Mouse (Mus musculus): ENCODE results near the gene Tmem86b. TPM values are rescaled to one million over a fixed set of nuclear protein-coding genes. Genes with fewer than 3 reads are reported as not detected.

Tmem86b gene
- total and polyA plus RNA-seq, 2 experiments, result 39.5 to 404 TPM

GRCm38 (mm10) chr7:4653780-4654179 is 22.6 kb upstream of the Tmem86b start:
- no peaks in the 10 kb centered on the region for H3K36me3 ChIP-seq (ENCODE audit: control insufficient read depth, insufficient read depth, low read length)
- TF ChIP-seq POLR2A (IDR thresholded peaks at IDR 0.05; ENCODE audit: extremely low read depth, insufficient read depth, low read length) (no peak), CTCF (IDR thresholded peaks at IDR 0.05; ENCODE audit: low read depth, low read length) (no peak)
- peak overlapping the region; percentile 64 for H3K27ac ChIP-seq (replicated peaks; ENCODE audit: insufficient read depth, low read depth, low read length)
- peaks cover 50% of the 10 kb centered on the region for H3K79me2 ChIP-seq (ENCODE audit: control insufficient read depth, insufficient read depth, low read length)
- 80% methylated on average over 7 of the region's 7 CpGs for WGBS
- peaks cover 33% of the 10 kb centered on the region for H3K4me1 ChIP-seq (ENCODE audit: control insufficient read depth, insufficient read depth, low read length)
- H3K9ac ChIP-seq (ENCODE audit: low read depth, low read length), result no peak overlapping the region
- DNase-seq (ENCODE audit: extremely low read depth, low read depth, low spot score), result peak; percentile 47
- H3K4me3 ChIP-seq (ENCODE audit: insufficient read depth, low read depth, low read length), result no peak overlapping the region
- no peaks in the 10 kb centered on the region for H3K27me3 ChIP-seq (ENCODE audit: control insufficient read depth, insufficient read depth, low read length)

GRCm38 (mm10) chr7:4653351-4653750 is 22.1 kb upstream of the Tmem86b start:
- no peak for DNase-seq (ENCODE audit: extremely low read depth, low read depth, low spot score)
- Histone ChIP-seq H3K4me1 (ENCODE audit: control insufficient read depth, insufficient read depth, low read length) (peaks cover 34% of the 10 kb centered on the region), H3K4me3 (ENCODE audit: insufficient read depth, low read depth, low read length) (no peak overlapping the region), H3K79me2 (ENCODE audit: control insufficient read depth, insufficient read depth, low read length) (peaks cover 47% of the 10 kb centered on the region), H3K27ac (replicated peaks; ENCODE audit: insufficient read depth, low read depth, low read length) (peak overlapping the region; percentile 28; the same call in 1 of the 2 replicates), H3K27me3 (ENCODE audit: control insufficient read depth, insufficient read depth, low read length) (no peaks in the 10 kb centered on the region), H3K9ac (ENCODE audit: low read depth, low read length) (no peak overlapping the region), H3K36me3 (ENCODE audit: control insufficient read depth, insufficient read depth, low read length) (no peaks in the 10 kb centered on the region)
- WGBS, result 79% methylated on average over 5 of the region's 5 CpGs
- TF ChIP-seq POLR2A (IDR thresholded peaks at IDR 0.05; ENCODE audit: extremely low read depth, insufficient read depth, low read length) (no peak), CTCF (IDR thresholded peaks at IDR 0.05; ENCODE audit: low read depth, low read length) (no peak)

GRCm38 (mm10) chr7:4652726-4653125 is 21.5 kb upstream of the Tmem86b start:
- no peak overlapping the region for H3K9ac ChIP-seq (ENCODE audit: low read depth, low read length)
- no peak for TF ChIP-seq CTCF (IDR thresholded peaks at IDR 0.05; ENCODE audit: low read depth, low read length)
- TF ChIP-seq POLR2A (IDR thresholded peaks at IDR 0.05; ENCODE audit: extremely low read depth, insufficient read depth, low read length), result no peak
- WGBS, result 82% methylated on average over 5 of the region's 5 CpGs
- H3K27ac ChIP-seq (replicated peaks; ENCODE audit: insufficient read depth, low read depth, low read length), result no peak overlapping the region
- DNase-seq (ENCODE audit: extremely low read depth, low read depth, low spot score), result no peak
- H3K79me2 ChIP-seq (ENCODE audit: control insufficient read depth, insufficient read depth, low read length), result peaks cover 53% of the 10 kb centered on the region
- H3K4me1 ChIP-seq (ENCODE audit: control insufficient read depth, insufficient read depth, low read length), result peaks cover 36% of the 10 kb centered on the region
- no peaks in the 10 kb centered on the region for H3K27me3 ChIP-seq (ENCODE audit: control insufficient read depth, insufficient read depth, low read length)
- H3K36me3 ChIP-seq (ENCODE audit: control insufficient read depth, insufficient read depth, low read length), result no peaks in the 10 kb centered on the region
- no peak overlapping the region for H3K4me3 ChIP-seq (ENCODE audit: insufficient read depth, low read depth, low read length)

- Histone ChIP-seq H3K4me1 (ENCODE audit: control insufficient read depth, insufficient read depth, low read length) (peaks cover 30% of the 10 kb centered on the region), H3K27me3 (ENCODE audit: control insufficient read depth, insufficient read depth, low read length) (no peaks in the 10 kb centered on the region), H3K79me2 (ENCODE audit: control insufficient read depth, insufficient read depth, low read length) (peaks cover 45% of the 10 kb centered on the region), H3K4me3 (ENCODE audit: insufficient read depth, low read depth, low read length) (no peak overlapping the region), H3K9ac (ENCODE audit: low read depth, low read length) (no peak overlapping the region), H3K36me3 (ENCODE audit: control insufficient read depth, insufficient read depth, low read length) (no peaks in the 10 kb centered on the region), H3K27ac (replicated peaks; ENCODE audit: insufficient read depth, low read depth, low read length) (no peak overlapping the region; the same call in 1 of the 2 replicates)
- TF ChIP-seq POLR2A (IDR thresholded peaks at IDR 0.05; ENCODE audit: extremely low read depth, insufficient read depth, low read length) (no peak), CTCF (IDR thresholded peaks at IDR 0.05; ENCODE audit: low read depth, low read length) (no peak)
- WGBS, result 52% methylated on average over 8 of the region's 8 CpGs
- peak; percentile 47 for DNase-seq (ENCODE audit: extremely low read depth, low read depth, low spot score)
Observed at GRCm38 (mm10) chr7:4651581-4651980, 20.4 kb upstream of the Tmem86b start.

GRCm38 (mm10) chr7:4647992-4648391 is 16.8 kb upstream of the Tmem86b start:
- H3K36me3 ChIP-seq (ENCODE audit: control insufficient read depth, insufficient read depth, low read length), result peaks cover 16% of the 10 kb centered on the region
- no peak overlapping the region for H3K27ac ChIP-seq (replicated peaks; ENCODE audit: insufficient read depth, low read depth, low read length)
- DNase-seq (ENCODE audit: extremely low read depth, low read depth, low spot score), result no peak
- no peak overlapping the region; the same call in 1 of the 2 replicates for H3K9ac ChIP-seq (ENCODE audit: low read depth, low read length)
- TF ChIP-seq CTCF (IDR thresholded peaks at IDR 0.05; ENCODE audit: low read depth, low read length) (no peak), POLR2A (IDR thresholded peaks at IDR 0.05; ENCODE audit: extremely low read depth, insufficient read depth, low read length) (no peak)
- peaks cover 24% of the 10 kb centered on the region for H3K79me2 ChIP-seq (ENCODE audit: control insufficient read depth, insufficient read depth, low read length)
- no peaks in the 10 kb centered on the region for H3K27me3 ChIP-seq (ENCODE audit: control insufficient read depth, insufficient read depth, low read length)
- no peak overlapping the region for H3K4me3 ChIP-seq (ENCODE audit: insufficient read depth, low read depth, low read length)
- peaks cover 17% of the 10 kb centered on the region for H3K4me1 ChIP-seq (ENCODE audit: control insufficient read depth, insufficient read depth, low read length)
- WGBS, result 73% methylated on average over 2 of the region's 2 CpGs

- H3K4me1 ChIP-seq (ENCODE audit: control insufficient read depth, insufficient read depth, low read length), result peaks cover 11% of the 10 kb centered on the region
- no peak for DNase-seq (ENCODE audit: extremely low read depth, low read depth, low spot score)
- no peak overlapping the region for H3K27ac ChIP-seq (replicated peaks; ENCODE audit: insufficient read depth, low read depth, low read length)
- H3K9ac ChIP-seq (ENCODE audit: low read depth, low read length), result no peak overlapping the region
- peaks cover 17% of the 10 kb centered on the region for H3K36me3 ChIP-seq (ENCODE audit: control insufficient read depth, insufficient read depth, low read length)
- H3K4me3 ChIP-seq (ENCODE audit: insufficient read depth, low read depth, low read length), result no peak overlapping the region
- WGBS, result 19% methylated on average over 6 of the region's 6 CpGs
- TF ChIP-seq POLR2A (IDR thresholded peaks at IDR 0.05; ENCODE audit: extremely low read depth, insufficient read depth, low read length), result no peak
- no peak for TF ChIP-seq CTCF (IDR thresholded peaks at IDR 0.05; ENCODE audit: low read depth, low read length)
- H3K27me3 ChIP-seq (ENCODE audit: control insufficient read depth, insufficient read depth, low read length), result no peaks in the 10 kb centered on the region
- peaks cover 17% of the 10 kb centered on the region for H3K79me2 ChIP-seq (ENCODE audit: control insufficient read depth, insufficient read depth, low read length)
Observed at GRCm38 (mm10) chr7:4647291-4647690, 16.1 kb upstream of the Tmem86b start.
